Mouse (Mus musculus): ENCODE measurements around the gene Gcnt1. TPM values are rescaled to one million over a fixed set of nuclear protein-coding genes. Genes with fewer than 3 reads are reported as not detected.

The Gcnt1 gene
- total RNA-seq (2015; ENCODE audit: low replicate concordance) (132 TPM in 2 replicates), total RNA-seq (2017; ENCODE audit: low replicate concordance) (137 and 158 TPM in 2 replicates)

- ATAC-seq (replicated peaks; ENCODE audit: low FRiP score, poor library complexity, severe bottlenecking) = no peak
These were observed at the start of gene Gcnt1 for GRCm38 (mm10) chr19:17372701-17373100. Gene Gcnt1, minus strand, starts transcription at chr19:17372844.

DNA sequence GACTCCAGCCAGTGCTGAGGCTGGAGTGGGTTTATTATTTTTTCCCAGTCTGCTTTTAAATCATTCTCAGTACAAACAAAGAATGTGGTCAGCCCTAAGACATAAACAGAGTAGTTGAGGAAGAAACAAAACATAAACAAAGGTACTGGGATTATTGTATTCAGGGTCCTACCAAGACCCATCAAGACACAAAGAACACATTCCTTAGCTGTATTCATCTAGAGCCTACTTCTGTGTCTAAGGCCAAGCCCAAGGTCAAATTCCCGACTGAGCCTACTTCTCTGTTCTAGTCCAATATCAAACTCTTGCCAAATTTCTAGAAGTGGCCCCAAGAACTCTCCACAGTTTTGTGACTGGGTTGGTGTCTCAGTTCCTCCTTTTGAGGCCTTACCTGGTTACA, 45.2 kb upstream of the Gcnt1 start:
- no peak for ATAC-seq (replicated peaks; ENCODE audit: low FRiP score, poor library complexity, severe bottlenecking)

- ATAC-seq (replicated peaks; ENCODE audit: low FRiP score, poor library complexity, severe bottlenecking) = no peak
These were observed 40.3 kb upstream of the Gcnt1 start for GRCm38 (mm10) chr19:17412915-17413459.

DNA sequence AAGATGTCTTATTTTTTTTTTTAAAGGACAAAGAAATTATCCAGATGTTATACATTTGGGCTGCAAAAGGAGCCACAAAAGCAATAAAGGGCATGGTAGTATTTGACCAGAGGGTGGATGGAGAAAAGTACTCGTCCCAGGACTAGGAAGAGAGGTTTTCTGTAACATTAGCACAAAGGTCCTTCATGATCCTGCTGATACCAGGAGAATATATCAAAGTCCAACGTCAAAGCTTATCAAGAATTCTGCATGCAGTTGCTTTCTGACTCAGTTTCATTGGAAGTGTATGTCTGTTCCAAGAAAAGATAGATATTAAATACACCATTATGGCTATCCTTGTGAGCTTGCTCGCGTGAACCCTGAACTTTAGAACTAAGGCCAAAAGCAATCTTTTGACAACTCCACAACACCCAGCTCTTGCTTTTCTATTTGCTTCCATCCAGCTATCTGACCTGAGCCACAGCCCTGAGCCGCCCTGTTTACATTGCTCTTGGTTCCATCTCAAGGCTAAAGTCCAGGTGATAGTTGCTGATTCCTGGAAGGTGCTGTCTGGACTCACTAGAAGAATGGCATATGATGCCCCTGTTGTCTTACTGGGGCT, 37.9 kb upstream of the Gcnt1 start:
- ATAC-seq (replicated peaks; ENCODE audit: low FRiP score, poor library complexity, severe bottlenecking) = no peak

DNA sequence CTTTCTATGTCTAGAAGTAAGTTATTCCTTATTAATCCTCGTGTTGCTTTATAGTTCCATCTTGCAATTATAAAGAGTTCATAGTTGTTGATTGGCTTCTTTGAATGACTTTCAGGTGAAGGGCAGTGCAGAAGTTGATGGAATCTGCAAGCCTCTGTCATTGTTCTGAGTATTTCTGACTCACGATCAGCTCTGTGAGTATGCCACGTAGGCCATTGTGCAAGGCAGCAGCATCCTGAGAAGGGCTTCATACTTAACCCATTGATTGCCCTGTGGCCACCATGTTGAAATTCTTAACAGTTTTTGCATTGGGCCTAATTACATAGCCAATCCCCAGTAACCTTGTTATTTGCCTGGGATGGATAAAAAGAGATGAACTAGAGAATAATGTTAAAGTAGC, 36.7 kb upstream of the Gcnt1 start:
- ATAC-seq (replicated peaks; ENCODE audit: low FRiP score, poor library complexity, severe bottlenecking) = no peak

DNA sequence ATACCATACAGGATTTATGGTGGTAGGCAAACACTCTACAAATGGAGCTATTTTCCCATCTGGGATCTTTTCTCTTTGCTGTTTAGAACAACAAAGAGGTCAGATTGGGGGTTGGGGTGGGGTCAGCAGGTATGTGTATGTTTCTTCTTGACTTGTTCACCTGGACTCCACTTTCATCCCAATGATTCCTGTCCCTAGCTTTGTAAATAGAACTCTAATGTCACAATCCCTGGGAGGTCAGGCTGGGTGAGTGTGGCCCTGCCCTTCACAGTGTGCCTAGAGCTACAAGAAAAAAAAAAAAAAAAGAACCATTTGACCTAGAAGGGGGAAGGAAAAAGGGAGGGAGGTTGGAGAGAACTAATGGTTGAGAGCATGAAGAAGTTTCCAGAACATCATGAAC, 35.9 kb upstream of the Gcnt1 start:
- ATAC-seq (replicated peaks; ENCODE audit: low FRiP score, poor library complexity, severe bottlenecking) = no peak

GRCm38 (mm10) chr19:17406823-17407222, 34.2 kb upstream of the Gcnt1 start:
- ATAC-seq (replicated peaks; ENCODE audit: low FRiP score, poor library complexity, severe bottlenecking) = peak; percentile 46; the same call in 1 of the 2 replicates

- no peak for ATAC-seq (replicated peaks; ENCODE audit: low FRiP score, poor library complexity, severe bottlenecking)
These were observed 30.5 kb upstream of the Gcnt1 start for GRCm38 (mm10) chr19:17403175-17403574.

DNA sequence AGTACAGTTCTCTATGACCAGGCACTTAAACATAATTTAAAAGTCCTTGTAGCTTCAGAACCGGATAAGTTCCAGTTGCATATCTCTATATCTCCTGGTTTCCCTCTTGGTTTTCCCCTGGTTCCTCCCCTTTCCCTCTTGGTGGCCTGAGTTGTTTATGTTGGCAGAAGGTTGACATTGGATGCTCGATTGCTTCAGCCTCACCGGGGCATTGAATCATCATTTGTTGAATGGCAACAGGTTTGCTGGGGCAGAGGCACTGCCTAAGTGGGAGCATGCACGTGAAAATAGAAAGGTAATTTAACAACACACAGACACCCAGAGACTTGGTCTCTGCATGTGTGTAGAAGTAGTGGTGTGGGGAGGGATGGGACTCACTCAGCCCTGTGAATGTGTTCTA, 27.9 kb upstream of the Gcnt1 start:
- ATAC-seq (replicated peaks; ENCODE audit: low FRiP score, poor library complexity, severe bottlenecking) = no peak

DNA sequence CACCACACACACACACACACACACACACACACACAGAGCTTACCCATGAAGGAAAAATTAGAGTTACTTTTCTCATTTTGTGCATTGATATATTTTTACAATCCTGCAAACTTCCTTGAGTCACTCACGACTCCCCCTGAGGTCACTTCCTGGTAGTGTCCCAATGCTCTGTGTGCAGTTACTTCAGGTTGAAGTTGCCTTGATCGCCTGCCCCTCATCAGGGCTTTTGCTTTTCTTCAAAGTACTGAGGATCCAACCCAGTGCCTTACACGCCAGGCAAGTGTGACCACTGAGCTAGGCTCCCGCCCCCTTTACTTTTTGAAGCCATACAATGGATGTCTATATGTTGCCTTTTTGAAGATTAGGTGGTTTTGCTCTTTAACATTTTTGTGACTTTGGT, 27.3 kb upstream of the Gcnt1 start:
- no peak for ATAC-seq (replicated peaks; ENCODE audit: low FRiP score, poor library complexity, severe bottlenecking)

DNA sequence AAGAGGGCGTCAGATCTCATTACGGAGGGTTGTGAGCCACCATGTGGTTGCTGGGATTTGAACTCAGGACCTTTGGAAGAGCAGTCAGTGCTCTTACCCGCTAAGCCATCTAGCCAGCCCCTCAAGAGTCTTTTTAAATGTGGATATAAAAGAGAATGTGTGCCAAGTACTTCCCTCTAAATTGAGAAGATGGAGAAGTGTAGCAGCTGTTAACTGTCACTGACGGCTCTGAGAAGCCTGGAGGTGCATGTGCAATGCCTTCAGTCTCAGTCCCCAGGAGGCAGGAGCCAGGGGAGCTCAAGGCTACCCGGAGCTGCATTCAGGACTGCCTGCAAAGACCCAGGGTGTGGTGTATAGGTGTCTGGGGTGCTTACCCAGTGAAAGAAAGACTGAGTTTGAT, 25.3 kb upstream of the Gcnt1 start:
- no peak for ATAC-seq (replicated peaks; ENCODE audit: low FRiP score, poor library complexity, severe bottlenecking)

- ATAC-seq (replicated peaks; ENCODE audit: low FRiP score, poor library complexity, severe bottlenecking) = no peak
These were observed 24.2 kb upstream of the Gcnt1 start for GRCm38 (mm10) chr19:17396802-17397201.

- ATAC-seq (replicated peaks; ENCODE audit: low FRiP score, poor library complexity, severe bottlenecking) = peak; percentile 97
These were observed 21.4 kb upstream of the Gcnt1 start, which contains the start of gene Rfk for GRCm38 (mm10) chr19:17393841-17394591. Gene Rfk, plus strand, starts transcription at chr19:17394043.

DNA sequence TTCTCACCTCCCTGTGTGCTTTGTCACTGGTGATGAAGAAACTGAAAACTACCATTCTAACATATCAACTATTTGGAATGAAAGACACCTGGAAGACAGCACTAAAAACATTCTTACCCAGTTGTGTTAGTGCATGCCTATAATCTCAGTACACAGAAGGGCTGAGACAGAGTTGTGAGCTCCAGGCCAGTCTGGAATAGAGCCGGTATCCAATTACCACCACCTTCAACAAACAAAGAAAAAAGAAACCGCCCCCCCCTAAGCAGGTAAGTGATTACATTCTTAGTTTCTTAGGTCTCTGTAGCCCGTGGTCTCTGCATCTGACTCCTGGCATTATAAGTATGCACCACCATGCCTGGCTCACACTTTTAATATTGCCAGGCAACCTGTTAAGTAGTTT, 20.2 kb upstream of the Gcnt1 start:
- no peak for ATAC-seq (replicated peaks; ENCODE audit: low FRiP score, poor library complexity, severe bottlenecking)

DNA sequence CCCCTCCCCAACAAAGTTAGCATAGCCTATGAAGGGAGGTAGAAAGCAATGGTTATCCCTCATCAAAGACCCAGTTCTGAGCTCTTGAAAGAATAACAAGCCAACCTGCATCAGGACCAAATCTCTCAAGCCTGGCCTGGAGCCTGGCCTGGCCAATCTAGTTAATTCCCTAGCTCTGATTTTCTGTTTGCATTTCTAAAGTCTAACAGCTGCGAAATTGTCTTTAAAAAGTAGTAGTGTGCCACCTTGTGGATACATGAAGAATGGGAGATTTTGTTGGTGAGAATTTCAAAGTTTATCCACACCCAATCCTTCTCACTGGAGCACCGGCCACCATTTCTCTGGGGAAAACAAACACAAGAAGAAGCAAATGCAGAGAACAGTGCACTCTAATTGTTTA, 15.8 kb upstream of the Gcnt1 start:
- peak; percentile 61; the same call in 1 of the 2 replicates for ATAC-seq (replicated peaks; ENCODE audit: low FRiP score, poor library complexity, severe bottlenecking)

DNA sequence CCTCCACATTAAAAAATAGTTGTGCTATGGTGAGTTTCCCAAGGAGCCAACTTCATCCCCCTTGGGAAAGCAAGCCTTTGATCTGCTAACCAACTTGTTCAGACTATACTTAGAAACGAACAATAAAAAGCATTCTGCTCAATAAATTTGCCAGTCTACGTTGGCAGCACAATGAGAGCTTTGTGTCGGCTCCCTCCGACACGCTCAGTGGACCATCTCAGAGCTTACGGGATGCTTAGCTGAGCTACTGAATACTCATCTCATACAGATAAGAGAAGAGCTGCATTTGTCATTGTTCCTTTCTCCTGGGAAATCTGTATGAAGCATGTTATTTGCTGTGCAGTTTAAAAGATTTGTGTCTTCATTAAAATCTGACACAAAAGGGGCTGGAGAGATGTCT, 13.8 kb upstream of the Gcnt1 start:
- ATAC-seq (replicated peaks; ENCODE audit: low FRiP score, poor library complexity, severe bottlenecking) = no peak

DNA sequence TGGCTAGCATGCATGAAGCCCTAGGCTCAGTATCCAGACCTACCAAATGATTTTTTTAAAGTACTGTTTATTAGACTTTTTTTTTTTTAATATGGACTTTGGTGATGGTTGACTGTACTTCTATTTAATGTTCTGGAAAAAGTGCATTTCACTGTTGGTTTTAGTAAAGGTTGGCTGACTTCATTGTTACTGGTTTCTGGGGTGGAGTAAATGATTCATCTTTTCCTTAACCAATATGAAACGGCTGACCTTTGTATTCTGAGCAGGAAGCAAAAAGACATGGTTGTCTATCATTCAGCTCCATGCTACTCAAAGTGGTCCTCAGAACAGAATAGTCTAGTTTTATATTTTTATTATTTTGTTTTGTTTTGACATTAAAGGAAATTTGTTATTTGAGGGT, 12.8 kb upstream of the Gcnt1 start:
- no peak for ATAC-seq (replicated peaks; ENCODE audit: low FRiP score, poor library complexity, severe bottlenecking)

- 0 out of 2 replicates have a peak, but pooled peaks have one; percentile 53 for ATAC-seq (replicated peaks; ENCODE audit: low FRiP score, poor library complexity, severe bottlenecking)
These were observed 12.4 kb upstream of the Gcnt1 start for GRCm38 (mm10) chr19:17385022-17385421.

GRCm38 (mm10) chr19:17382807-17383397, 10.3 kb upstream of the Gcnt1 start:
- ATAC-seq (replicated peaks; ENCODE audit: low FRiP score, poor library complexity, severe bottlenecking) = no peak

- no peak for ATAC-seq (replicated peaks; ENCODE audit: low FRiP score, poor library complexity, severe bottlenecking)
These were observed 7.9 kb upstream of the Gcnt1 start for GRCm38 (mm10) chr19:17380549-17380948.

- ATAC-seq (replicated peaks; ENCODE audit: low FRiP score, poor library complexity, severe bottlenecking) = no peak
These were observed 6.2 kb upstream of the Gcnt1 start for GRCm38 (mm10) chr19:17378845-17379244.
